Mouse (Mus musculus) MN1 (cell line): ENCODE measurements around the gene BC107364.
"Not testable (repeated sequence)": the region's sequence is repeated elsewhere in the genome, so short reads cannot be mapped to it uniquely, and the experiment has no call there.

Experiments
- DNase-seq: peaks from one replicate; pipeline ENCODE4 v3.0.0-alpha.2; 2016; ENCODE audit warnings: low spot score

BC107364 gene

GRCm38 (mm10) chr3:96452262-96452661, at the start of gene BC107364:
BC107364 (minus strand) TSS chr3:96452306.
- not testable (repeated sequence) for DNase-seq

DNA sequence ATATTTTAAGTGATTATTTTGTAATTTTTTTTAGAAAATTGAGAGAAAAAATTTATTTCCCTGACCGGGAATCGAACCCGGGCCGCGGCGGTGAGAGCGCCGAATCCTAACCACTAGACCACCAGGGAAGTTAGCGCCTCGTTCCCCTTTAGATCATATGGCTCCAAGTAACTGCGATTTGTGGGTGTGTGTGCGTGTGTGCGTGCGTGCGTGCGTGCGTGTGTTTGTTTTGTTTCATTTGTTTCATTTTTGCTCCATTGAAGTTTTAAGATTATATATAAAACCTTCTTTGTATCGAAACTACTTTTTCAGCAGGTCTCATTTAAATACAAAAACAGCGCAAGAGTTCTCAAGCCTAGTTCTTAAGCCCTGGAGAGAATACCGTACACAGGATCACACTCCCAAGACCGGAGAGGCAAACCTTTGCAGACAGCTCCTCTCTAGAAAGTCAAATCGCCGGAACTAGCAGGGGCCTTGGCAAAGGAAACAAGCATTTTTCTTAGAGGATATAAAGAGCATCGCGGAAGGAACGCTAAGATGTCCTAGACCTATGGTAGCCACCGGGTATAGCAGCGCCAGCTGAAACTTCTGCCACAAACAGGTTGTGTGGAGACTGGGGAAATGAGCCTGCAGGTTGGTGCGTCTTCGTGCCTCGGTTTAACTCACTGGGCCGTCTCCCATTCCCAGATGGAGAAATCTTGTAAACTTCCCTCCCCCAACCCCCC, 49.4 kb upstream of the BC107364 start:
- DNase-seq: peak; percentile 91

GRCm38 (mm10) chr3:96500691-96501265, 48.7 kb upstream of the BC107364 start:
- DNase-seq: peak; percentile 91

DNA sequence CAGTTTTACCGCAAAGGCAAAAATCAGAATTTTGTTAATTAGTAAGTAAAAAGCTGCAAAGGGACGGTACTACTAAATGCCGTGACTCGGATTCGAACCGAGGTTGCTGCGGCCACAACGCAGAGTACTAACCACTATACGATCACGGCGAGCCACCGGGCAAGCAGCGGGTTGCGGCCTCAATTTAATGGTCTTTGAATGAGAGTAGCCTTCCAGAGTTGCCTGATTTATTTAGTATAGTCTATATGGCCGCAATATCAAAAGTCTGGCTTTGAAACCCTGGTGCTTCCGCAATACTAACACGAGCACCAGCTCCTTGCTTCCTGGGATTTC, 48.1 kb upstream of the BC107364 start:
- DNase-seq: peak; percentile 94

GRCm38 (mm10) chr3:96499481-96500288, 47.6 kb upstream of the BC107364 start:
- peak; percentile 91 for DNase-seq

GRCm38 (mm10) chr3:96498476-96499245, 46.6 kb upstream of the BC107364 start:
- DNase-seq: peak; percentile 30

DNA sequence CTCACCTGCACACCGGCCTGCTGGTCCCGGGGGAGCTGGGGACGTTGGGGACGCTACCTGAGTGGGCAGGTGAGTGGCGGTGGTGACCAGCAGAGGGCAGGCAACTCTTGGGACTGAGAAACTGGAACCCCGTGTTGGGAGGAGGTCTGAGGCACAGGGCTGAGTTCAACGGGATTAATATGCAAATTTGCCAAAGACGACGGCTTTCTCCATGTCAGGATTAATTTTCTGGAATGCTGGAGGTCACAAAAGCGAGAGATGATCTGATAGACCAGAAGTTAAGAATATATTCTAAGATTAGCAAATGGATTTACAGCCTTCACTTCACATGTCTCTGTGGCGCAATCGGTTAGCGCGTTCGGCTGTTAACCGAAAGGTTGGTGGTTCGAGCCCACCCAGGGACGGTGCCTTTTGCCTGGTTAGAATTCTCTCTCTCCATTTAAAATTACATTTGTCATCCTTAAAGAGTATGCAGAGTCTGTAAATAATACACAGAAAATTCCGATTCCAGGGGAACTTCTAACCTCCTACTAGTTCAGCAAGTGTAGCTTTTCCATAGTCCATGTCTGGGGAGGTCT, 45.4 kb upstream of the BC107364 start:
- DNase-seq: peak; percentile 89

GRCm38 (mm10) chr3:96496620-96497275, 44.6 kb upstream of the BC107364 start:
- peak; percentile 54 for DNase-seq

DNA sequence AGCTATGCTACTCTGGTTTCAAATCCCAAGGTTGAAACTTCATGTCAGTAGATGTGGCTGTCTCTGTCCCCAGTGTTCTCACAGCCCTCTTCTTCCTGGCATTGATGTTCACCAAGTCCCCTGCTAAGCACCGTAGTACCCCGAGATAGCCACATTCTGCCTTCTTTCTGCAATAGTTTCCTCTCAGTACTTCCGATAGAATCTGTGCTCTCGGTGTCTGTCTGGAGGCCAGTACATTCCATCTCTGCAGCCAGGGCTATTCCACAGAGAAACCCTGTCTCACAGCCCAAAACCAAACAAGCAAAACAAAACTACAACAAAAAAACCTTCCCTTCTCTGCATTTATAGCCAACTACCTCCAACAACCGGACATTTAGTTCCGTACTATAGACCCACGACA, 44.1 kb upstream of the BC107364 start:
- DNase-seq: no peak

DNA sequence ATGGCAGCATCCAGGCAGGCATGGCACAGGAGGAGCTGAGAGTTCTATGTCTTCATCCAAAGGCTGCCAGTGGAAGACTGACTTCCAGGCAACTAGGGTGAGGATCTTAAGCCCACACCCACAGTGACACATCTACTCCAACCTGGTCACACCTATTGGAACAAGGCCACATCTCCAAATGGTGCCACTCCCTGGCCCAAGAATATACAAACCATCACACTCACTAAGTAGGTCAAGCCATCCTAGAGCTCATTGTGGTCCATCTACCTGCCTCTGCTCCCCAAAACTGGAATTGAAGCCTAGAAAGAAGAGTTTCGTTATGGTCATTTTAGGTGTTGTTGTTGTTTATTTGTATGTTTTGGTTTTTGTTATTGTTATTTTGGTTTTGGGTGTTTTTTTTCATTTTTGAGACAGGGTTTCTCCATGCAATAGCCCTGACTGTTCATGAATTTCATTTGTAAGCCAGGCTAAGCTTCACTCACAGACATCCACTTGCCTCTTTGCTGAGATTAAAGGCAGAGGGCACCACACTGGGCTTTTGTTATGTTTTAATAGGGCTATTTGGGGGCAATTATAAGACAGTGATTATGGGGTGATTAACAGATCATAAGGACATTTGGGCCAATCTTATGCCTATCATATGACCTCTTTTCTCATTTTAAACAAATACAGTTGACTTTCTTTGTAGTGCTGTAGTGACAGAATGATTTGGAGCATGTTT, 43.5 kb upstream of the BC107364 start:
- no peak for DNase-seq

- DNase-seq: peak; percentile 38
These were observed 42.8 kb upstream of the BC107364 start for GRCm38 (mm10) chr3:96494912-96495311.

GRCm38 (mm10) chr3:96494456-96494855, 42.4 kb upstream of the BC107364 start:
- DNase-seq: not testable (repeated sequence)

GRCm38 (mm10) chr3:96489636-96490035, 37.5 kb upstream of the BC107364 start:
- DNase-seq: not testable (repeated sequence)

DNA sequence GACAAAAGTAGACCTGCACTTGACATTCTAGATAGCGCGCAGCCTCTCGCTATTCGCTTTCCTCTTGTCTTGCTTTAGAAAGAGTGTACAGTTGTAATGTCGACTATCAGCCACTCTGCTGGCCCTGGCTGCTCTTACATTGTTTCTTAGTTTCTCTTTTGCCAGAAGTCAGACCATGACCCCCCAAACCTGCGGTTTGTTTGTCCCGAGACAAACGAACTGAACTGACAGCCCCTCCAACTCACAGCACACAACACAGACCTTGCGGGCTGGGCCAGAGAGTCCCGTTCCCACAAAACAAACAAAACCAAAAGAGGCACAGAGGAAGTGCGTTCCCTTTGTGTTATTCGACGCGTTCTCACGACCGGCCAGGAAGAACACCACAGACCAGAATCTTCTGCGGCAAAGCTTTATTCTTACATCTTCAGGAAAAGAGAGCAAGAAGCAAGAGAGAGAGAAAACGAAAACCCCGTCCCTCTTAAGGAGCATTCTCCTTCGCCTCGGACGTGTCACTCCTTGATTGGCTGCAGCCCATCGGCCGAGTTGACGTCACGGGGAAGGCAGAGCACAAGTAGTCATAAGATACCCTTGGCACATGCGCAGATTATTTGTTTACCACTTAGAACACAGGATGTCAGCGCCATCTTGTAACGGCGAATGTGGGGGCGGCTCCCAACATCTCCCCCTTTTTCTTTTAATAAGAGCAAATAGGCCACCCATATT, 37.0 kb upstream of the BC107364 start:
- not testable (repeated sequence) for DNase-seq

DNA sequence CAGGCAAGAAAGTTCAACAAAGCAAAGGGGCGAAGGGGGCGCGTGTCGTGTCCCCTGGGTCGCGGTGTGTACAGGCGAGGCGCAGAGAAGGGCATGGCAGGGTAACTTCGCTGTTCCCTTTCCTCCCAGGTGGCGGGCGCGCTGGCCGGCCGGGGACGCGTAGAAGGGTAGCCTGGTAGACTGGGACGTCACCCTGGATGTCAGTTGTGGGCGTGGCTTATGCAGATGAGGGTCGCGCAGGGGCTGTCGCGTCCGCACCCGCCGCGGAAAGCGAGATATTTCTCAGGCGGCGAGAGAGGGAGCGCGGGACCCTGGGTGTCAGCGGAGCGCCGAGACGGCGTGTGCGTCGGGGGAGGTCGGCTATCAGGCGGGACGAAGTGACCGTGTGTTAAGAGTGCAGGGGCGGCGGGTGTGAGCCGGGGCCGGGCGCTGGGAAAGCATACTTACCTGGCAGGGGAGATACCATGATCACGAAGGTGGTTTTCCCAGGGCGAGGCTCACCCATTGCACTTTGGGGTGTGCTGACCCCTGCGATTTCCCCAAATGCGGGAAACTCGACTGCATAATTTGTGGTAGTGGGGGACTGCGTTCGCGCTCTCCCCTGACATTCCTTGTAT, 36.3 kb upstream of the BC107364 start:
- DNase-seq: not testable (repeated sequence)

GRCm38 (mm10) chr3:96487596-96488289, 35.6 kb upstream of the BC107364 start:
- peak; percentile 56 for DNase-seq

- DNase-seq: peak; percentile 29
These were observed 34.9 kb upstream of the BC107364 start for GRCm38 (mm10) chr3:96486828-96487559.
